In the genomic region with DNA sequence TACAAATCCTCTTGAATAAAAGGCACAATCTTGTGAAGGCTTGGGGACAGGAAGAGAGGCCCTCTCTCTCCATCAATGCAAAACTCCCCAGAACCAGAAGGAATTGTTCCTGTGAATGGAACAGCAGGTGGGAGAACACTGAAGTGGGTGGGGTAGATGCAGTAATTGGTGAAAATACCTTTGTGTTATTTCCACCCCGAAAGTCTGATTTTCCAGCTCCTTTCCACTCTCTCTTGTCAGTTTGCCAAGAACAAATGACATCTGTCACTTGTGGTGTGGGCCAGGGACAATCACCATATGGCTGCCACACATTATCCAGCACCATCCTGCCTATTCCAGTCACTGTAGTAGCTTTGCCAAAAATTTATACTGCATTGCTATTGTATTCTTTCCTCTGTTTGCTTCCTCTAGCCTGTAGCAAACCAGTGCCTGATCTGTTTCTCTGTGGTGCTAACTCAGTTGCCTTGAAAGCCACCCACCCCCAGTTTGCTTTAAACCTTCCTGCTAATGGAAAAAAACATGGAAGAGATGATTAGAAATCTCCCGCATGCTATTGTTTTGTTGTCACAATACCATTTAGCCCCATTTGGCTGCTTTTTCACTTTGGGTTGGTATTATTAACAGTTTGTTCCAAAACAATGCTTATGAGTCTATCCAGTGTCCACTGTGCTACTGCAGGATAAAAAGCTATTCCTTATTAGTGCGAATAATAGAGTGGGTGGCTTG, we compare ENCODE assay signal across 9 mouse cellular contexts. TPM values are rescaled to one million over a fixed set of nuclear protein-coding genes. Genes with fewer than 3 reads are reported as not detected.
DNase-seq lines count a peak whose midpoint lies in the region; ATAC-seq and TF ChIP-seq lines count a peak whose summit lies in the region.
"Had no signal": no experiment of that assay in that cellular context is flagged by ENCODE, and none has a peak within 500 bp of the region (broad histone marks: within the 10 kb centered on the region; RNA-seq: fewer than 3 reads in every experiment).

No protein-coding gene starts in this region.

- H3K9me3 ChIP-seq in kidney, embryonic 14.5 days (ENCODE audit: control insufficient read depth, low read length), result no peaks in the 10 kb centered on the region
- H3K9me3 ChIP-seq in intestine, postnatal 0 days (ENCODE audit: control insufficient read depth), result no peaks in the 10 kb centered on the region
- H3K9me3 ChIP-seq in midbrain, embryonic 14.5 days (ENCODE audit: control insufficient read depth, low read length), result no peaks in the 10 kb centered on the region

- H3K4me1 ChIP-seq in kidney, embryonic 14.5 days (ENCODE audit: control insufficient read depth, insufficient read depth, low read length), result no peaks in the 10 kb centered on the region
- no peaks in the 10 kb centered on the region for H3K4me1 ChIP-seq in embryonic fibroblast, embryonic 13.5 days (ENCODE audit: control insufficient read depth, insufficient read depth, low read length)
- H3K4me1 ChIP-seq in intestine, postnatal 0 days (replicated peaks; ENCODE audit: control insufficient read depth, insufficient read depth, low read length), result no peaks in the 10 kb centered on the region
- H3K4me1 ChIP-seq in midbrain, embryonic 14.5 days (ENCODE audit: control insufficient read depth, insufficient read depth, low read length), result no peaks in the 10 kb centered on the region

- no peak overlapping the region for H3K27ac ChIP-seq in kidney, embryonic 14.5 days (ENCODE audit: low read depth, low read length)
- H3K27ac ChIP-seq in embryonic fibroblast, embryonic 13.5 days (ENCODE audit: insufficient read depth, low read length), result no peak overlapping the region
- H3K27ac ChIP-seq in intestine, postnatal 0 days (ENCODE audit: low read depth, low read length), result no peak overlapping the region
- H3K27ac ChIP-seq in midbrain, embryonic 14.5 days (replicated peaks; ENCODE audit: low read depth, low read length), result no peak overlapping the region

- H3K9ac ChIP-seq in kidney, embryonic 14.5 days (ENCODE audit: low read depth, low read length), result no peak overlapping the region
- no peak overlapping the region for H3K9ac ChIP-seq in intestine, postnatal 0 days (ENCODE audit: low read depth, low read length)
- H3K9ac ChIP-seq in midbrain, embryonic 14.5 days (replicated peaks; ENCODE audit: low read length), result no peak overlapping the region

- no peaks in the 10 kb centered on the region for H3K27me3 ChIP-seq in kidney, embryonic 14.5 days (ENCODE audit: control insufficient read depth, insufficient read depth, low read length)
- no peaks in the 10 kb centered on the region for H3K27me3 ChIP-seq in intestine, postnatal 0 days (replicated peaks; ENCODE audit: control insufficient read depth, insufficient read depth, low read length)
- no peaks in the 10 kb centered on the region for H3K27me3 ChIP-seq in midbrain, embryonic 14.5 days (ENCODE audit: control insufficient read depth, insufficient read depth, low read length)

- no peaks in the 10 kb centered on the region for H3K36me3 ChIP-seq in kidney, embryonic 14.5 days (ENCODE audit: control insufficient read depth, insufficient read depth, low read length)
- no peaks in the 10 kb centered on the region for H3K36me3 ChIP-seq in intestine, postnatal 0 days (ENCODE audit: control insufficient read depth, insufficient read depth)
- no peaks in the 10 kb centered on the region for H3K36me3 ChIP-seq in midbrain, embryonic 14.5 days (ENCODE audit: control insufficient read depth, insufficient read depth, low read length)

- no peak for DNase-seq in kidney, adult 11 months
- DNase-seq in Muller cell, postnatal 12 days (ENCODE audit: inconsistent ontology term), result peak; percentile 42
- DNase-seq in midbrain, embryonic 14.5 days, result peak; percentile 35
- DNase-seq in urinary bladder, postnatal 36 days (ENCODE audit: low spot score in 2 of 2), result no peak

- peak overlapping the region; percentile 12; the same call in 1 of the 2 replicates for H3K4me3 ChIP-seq in kidney, embryonic 14.5 days (ENCODE audit: low read length)
- peak overlapping the region; percentile 11; the same call in 1 of the 2 replicates for H3K4me3 ChIP-seq in embryonic fibroblast, embryonic 13.5 days (ENCODE audit: insufficient read depth, low read length)
- H3K4me3 ChIP-seq in intestine, postnatal 0 days (ENCODE audit: low read depth, low read length), result peak overlapping the region; percentile 34
- H3K4me3 ChIP-seq in midbrain, embryonic 14.5 days (replicated peaks; ENCODE audit: low read depth, low read length), result no peak overlapping the region

- no peak for TF ChIP-seq CTCF in embryonic fibroblast, embryonic 13.5 days (IDR thresholded peaks at IDR 0.05; ENCODE audit: borderline replicate concordance, insufficient read depth, low read length)
- TF ChIP-seq CTCF in intestine, postnatal 0 days (IDR thresholded peaks at IDR 0.05; ENCODE audit: low read depth), result no peak

- H3K4me2 ChIP-seq in kidney, embryonic 14.5 days (replicated peaks; ENCODE audit: low read depth, low read length), result peak overlapping the region; percentile 19
- H3K4me2 ChIP-seq in intestine, postnatal 0 days (replicated peaks; ENCODE audit: low read depth), result peak overlapping the region; percentile 56
- peak overlapping the region; percentile 31; the same call in 1 of the 2 replicates for H3K4me2 ChIP-seq in midbrain, embryonic 14.5 days (ENCODE audit: low read length)

- 46% methylated on average over 3 of the region's 3 CpGs for WGBS in kidney, embryonic 14.5 days
- WGBS in intestine, postnatal 0 days, result 33% methylated on average over 3 of the region's 3 CpGs
- 18% methylated on average over 3 of the region's 3 CpGs for WGBS in midbrain, embryonic 14.5 days

- no peak for ATAC-seq in kidney, embryonic 14.5 days (ENCODE audit: low FRiP score, low TSS enrichment)
- no peak for ATAC-seq in intestine, postnatal 0 days
- ATAC-seq in midbrain, embryonic 14.5 days (ENCODE audit: low FRiP score, low TSS enrichment), result peak; percentile 50; the same call in 1 of the 2 replicates
- no peak for ATAC-seq in megakaryocyte-erythroid progenitor cell, adult 5-6 weeks (replicated peaks; ENCODE audit: low FRiP score, low TSS enrichment, poor library complexity, severe bottlenecking)

- TF ChIP-seq POLR2A in embryonic fibroblast, embryonic 13.5 days (IDR thresholded peaks at IDR 0.05; ENCODE audit: low read depth, low read length), result no peak

RNA-seq across cellular contexts. Expression of gene Sh2d1a, which starts 37.9 kb away (rescaled TPM):
- polyA plus RNA-seq in kidney, embryonic 14.5 days (2014; fragmentation: Nextera tagmentation; extraction: Ambion mirVana), result 0.16 and 0.31 TPM in 2 replicates
- not detected in 2 replicates for polyA plus RNA-seq in embryonic fibroblast, embryonic 13.5 days (2011; ENCODE audit: insufficient read length, low read depth, missing spikeins)
- polyA plus RNA-seq in intestine, postnatal 0 days (2015; fragmentation: Nextera tagmentation; extraction: Ambion mirVana), result 0.08 and 0.26 TPM in 2 replicates
- 5.2 and 9.2 TPM in 2 replicates for polyA plus RNA-seq in midbrain, embryonic 14.5 days (2014; fragmentation: Nextera tagmentation; extraction: Ambion mirVana)
- total RNA-seq in megakaryocyte-erythroid progenitor cell, adult 5-6 weeks (2014; fragmentation: Nextera tagmentation), result 3.0 TPM in 1 of 2 replicates, not detected in the other
- 2.8 TPM in 1 of 2 replicates, not detected in the other for total RNA-seq in megakaryocyte-erythroid progenitor cell, adult 5-6 weeks (2017)
- total RNA-seq: left cerebral cortex, adult 8-10 months had no signal

RNA-seq across cellular contexts. Expression of gene Tex13c2, which starts 50.7 kb away (rescaled TPM):
- not detected in 2 replicates for polyA plus RNA-seq in kidney, embryonic 14.5 days (2014; fragmentation: Nextera tagmentation; extraction: Ambion mirVana)
- polyA plus RNA-seq in embryonic fibroblast, embryonic 13.5 days (2011; ENCODE audit: insufficient read length, low read depth, missing spikeins), result not detected in 2 replicates
- polyA plus RNA-seq in intestine, postnatal 0 days (2015; fragmentation: Nextera tagmentation; extraction: Ambion mirVana), result not detected in 2 replicates
- polyA plus RNA-seq in midbrain, embryonic 14.5 days (2014; fragmentation: Nextera tagmentation; extraction: Ambion mirVana), result 0.18 TPM in 1 of 2 replicates, not detected in the other
- total RNA-seq in megakaryocyte-erythroid progenitor cell, adult 5-6 weeks (2014; fragmentation: Nextera tagmentation), result not detected in 2 replicates
- total RNA-seq in megakaryocyte-erythroid progenitor cell, adult 5-6 weeks (2017), result not detected in 2 replicates
- total RNA-seq: left cerebral cortex, adult 8-10 months had no signal

Comparison
In these comparisons a context has a peak if more than half of its experiments do, and no peak if none do; other contexts are left out.
1. DNase-seq: peak in Muller cell, postnatal 12 days (single experiment) and midbrain, embryonic 14.5 days (single experiment); none in kidney, adult 11 months (single experiment) and urinary bladder, postnatal 36 days (0 of 2).
2. Peak in every context shown above with its lines, with median percentiles within 50 percentile points of each other: H3K4me2 ChIP-seq.